Mouse (Mus musculus): ENCODE measurements around the gene Lrrc52. TPM values are rescaled to one million over a fixed set of nuclear protein-coding genes. Genes with fewer than 3 reads are reported as not detected.

Lrrc52 gene
- 1 to 10 TPM; 2.6 to 3.2 TPM for total RNA-seq (2021)
- long read RNA-seq, experiment 1, result 0 reads
- long read RNA-seq, experiment 2, partial matches to known transcripts, result 0 of 2 reads
- long read RNA-seq, experiment 2, other reads (novel, unspliced or antisense), result 0 of 2 reads

DNA sequence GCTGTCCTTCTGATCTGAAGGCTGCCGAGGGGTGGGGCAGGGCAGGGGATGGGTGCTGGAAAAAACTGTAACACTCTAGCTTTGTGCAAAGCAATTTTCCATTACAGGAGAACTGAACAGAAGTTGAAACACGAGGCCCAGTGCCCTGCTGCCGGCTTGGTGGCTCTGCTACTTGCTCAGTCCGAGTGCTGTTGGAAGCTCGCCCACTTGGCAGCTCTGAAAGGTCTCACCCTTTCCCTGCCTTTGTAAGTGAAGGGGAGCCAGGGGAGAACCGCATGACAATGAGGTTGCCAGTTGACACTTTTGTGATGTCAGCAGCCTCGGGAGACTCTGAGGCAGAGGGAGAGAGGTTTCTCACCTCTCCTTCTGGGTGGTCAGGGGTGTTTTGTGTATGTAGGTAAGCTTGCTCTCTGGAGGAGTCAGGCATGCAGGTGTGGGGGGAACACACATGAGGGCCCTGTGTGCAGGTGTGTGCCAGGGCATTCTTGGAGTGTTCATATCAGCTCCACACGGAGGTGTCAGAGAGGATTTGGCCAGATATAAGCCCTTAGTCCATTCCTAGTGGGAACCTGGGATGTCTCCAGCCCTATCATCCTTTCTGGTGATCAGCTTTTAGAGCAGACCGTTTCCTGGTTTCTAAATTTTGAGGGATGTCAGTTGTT lies at the start of gene Lrrc52:
Gene Lrrc52, minus strand, starts transcription at position 16 of the 662 bp plus-strand sequence.
- DNase-seq, result peak; percentile 88 to 91

DNA sequence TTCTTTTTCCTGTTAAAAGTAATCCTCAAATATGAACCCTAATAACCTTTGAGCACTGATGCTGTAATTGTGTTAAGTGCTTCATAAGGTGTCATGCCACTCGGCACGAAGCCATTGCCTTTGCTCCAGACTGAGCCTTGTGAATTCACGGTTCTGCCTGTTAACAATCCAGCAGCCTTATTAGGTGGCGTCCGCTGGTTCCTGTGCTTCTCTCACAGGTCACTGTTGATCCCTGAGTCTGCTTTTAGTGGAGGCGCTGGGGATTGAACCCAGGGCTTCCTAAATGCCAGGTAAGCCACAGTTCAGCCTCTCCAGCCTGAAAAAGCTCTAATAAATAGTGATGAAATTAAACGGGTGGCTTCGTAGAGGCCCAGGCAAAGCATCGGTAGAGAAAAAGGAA lies 45.0 kb upstream of the Lrrc52 start:
- DNase-seq, result peak in 1 of 2 experiments; percentile 7

DNA sequence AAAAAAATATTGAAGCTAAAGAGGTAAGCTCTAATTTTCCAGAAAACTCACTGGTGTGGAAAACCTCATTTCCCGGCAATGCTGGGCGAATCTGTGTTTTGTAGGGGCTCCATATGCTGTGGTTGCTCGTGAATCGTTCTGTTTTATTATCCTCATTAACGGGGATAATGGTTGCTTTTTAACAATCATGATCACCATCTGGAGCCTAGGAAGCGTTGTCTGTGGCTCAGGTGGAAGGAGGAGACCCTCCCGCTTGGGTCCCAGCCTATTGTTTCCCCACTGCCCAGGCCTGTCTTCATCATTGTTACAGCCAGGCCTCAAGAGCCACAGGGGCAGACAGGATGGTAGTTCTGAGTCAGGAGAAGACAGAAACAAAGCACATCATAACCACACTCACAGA lies 39.5 kb upstream of the Lrrc52 start:
- no peak for DNase-seq

DNA sequence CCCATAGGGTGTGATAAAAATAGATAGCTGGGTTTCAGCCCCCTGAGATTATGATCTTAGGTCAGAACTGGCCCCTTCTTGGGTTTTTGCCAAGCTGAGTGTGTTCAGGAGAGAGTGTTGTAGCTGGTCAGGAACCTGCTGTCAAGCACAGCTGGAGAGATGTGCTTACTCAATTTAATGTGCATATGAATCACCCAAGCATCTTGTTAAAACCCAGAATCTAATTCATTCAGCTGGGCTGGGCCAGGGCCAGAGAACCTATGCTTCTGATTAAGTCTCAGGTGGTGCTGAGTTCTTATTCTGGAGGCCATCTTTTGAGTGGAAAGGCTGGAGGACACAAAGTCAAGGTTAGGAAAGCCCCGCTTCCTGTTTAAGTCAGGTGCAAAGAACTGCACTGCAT lies 38.8 kb upstream of the Lrrc52 start:
- DNase-seq, result no peak

DNA sequence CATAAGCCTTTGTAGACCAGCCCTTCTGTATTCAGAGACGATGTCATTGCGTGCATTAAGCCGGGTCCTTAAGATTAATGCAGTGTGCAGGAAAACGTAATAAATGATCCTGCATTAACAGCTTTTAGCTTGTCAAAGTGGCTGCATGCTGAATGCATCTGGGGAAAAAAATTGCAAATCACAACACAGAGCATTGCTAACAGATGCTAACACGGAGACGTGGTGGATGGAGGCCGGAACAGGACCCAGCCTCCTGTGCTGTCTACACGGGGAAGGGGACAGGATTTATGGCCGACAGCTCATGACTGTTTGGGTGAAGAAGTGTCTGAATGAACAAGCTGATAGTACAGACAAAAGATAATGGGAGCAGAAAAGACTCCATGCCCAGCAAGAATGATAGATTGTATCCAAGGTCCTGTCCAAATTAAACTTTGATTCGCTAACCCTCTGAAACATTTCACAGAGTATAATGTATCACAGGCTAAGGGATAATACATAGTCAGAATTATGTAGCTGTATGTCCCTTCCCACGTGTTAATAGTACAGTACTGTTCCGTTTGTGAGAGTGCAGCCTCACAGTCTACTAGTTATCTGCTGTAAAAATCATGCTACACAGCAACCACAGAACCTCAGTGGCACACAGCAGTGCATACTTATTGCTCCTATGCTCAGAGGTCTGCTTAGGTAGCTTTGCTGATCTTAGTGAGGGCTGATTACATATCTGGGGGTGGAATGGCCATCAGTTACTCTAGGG lies 32.7 kb upstream of the Lrrc52 start:
- DNase-seq, result no peak

DNA sequence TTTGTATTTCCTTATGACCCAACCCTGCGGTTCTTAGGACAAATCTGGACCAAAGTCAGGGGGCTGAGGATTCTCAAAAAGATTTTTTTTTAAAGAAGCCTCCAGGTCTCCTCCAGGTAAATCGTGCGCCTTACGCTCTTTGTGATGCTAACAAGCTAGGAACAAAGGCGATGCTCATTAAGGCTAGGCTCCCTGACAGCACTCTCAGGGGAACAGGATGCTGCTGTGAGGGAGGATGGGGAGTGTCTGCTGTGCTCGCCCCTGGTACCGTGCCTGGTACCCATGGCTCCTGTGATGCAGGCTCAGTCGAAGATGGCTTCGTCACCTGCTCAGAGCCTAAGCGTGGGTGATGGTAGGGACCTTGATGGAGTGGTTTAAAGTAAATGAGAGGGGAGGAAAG lies 31.4 kb upstream of the Lrrc52 start:
- no peak for DNase-seq

DNA sequence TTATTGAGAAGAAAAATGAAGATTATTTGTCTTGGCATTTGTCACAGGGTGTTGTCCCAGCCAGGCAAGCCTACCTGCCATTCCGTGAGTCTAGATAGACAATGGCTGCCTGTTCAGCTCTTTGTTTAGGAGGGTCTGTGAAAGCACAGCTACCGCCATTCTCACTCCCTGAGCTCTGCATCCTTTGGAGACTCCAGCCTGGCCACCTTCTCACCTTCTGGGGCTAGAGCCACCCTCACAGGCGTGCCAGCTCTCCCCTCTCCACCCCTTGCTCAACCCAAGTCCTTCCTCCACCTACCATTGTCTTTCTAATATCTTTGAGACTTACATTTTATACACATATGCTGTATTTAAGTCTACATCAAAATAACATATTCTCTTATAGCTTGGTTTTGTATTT lies 31.0 kb upstream of the Lrrc52 start:
- DNase-seq, result no peak

DNA sequence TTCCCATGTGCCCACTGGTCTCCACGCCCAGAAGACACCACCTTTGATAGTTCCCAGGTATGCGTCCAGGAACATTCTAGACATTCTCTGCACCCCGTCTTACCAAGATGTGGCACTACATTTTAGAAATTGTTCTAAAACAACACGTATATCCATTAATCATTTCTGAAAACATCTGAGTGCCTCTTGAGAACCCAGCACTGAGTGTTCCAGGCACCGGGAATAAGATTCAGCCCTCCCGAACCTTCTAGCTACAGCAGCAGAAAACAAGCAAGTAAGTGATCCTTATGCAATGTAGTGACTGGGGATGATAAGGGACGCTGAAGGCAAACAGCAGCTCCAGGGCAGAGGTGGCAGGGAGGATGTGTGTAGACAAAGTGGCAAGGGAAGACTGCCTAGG lies 24.9 kb upstream of the Lrrc52 start:
- no peak for DNase-seq

DNA sequence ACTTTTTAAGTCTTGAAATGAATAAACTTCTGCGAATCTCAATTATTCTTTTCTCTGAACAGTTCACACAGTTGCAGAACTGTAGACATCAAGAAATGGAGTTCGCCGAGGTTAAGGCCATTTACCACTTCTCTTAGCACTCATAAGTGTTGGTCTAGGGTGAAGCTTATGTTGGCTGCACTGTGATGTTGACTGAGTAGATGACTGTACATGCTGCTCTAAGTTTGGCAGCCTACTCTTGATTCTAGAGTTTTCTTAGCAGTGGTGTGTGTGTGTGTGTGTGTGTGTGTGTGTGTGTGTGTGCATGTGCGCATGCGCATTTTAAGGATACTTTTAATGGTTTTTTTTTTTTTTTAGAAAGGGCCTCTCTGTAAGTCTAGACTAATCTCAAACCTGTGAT lies 21.4 kb upstream of the Lrrc52 start:
- no peak for DNase-seq

DNA sequence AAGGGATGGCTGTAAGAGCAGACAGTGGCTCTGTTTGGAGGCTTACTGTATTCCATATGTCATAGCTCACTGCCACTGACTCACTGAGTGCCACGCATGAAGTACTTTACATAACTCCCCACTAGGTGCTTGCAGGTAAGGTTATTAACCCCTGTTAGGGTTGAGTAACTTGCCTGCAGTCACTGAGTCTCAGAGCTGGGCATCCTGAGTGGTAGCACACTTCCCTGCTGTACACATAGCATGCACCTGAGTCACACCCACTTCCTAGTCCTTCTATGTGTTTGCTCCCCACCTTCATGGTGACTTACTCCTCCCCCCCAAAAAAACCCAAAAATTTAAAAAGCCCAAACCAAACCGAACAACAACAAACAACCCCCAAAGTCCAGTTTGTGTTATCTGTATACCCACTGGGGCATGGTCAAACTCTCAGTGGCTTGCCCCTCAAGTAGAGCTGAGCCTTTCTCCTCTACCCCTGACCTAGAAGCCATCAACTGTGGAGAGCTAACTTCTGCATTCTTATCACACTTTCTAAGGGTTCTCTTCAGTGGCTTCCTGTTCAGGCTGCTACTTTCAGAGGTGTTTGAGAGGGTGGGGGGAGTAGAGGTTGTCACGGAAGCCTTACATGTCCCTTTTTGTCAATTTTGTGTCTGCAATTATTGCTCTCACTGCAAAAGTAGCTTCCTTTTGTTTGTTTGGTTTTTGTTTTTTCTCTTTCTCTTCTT lies 20.5 kb upstream of the Lrrc52 start:
- DNase-seq, result no peak

DNA sequence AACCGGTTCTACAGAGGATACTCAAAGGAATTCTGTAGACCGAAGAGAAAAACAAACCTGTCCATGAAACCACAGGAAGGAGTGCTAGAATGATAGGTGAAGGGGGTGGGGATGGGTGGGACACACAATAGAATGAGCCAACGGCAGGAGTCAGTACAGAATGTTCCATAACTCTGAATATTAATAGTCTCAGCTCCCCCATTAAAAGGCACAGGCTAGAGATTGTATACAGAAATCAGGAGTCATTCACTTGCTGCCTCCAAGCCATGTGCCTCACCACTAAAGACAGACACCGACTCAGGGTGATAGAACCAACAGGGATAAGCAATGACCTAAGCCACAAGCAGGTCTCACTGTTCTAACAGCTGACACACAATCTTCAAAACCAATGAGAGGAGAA lies 16.3 kb upstream of the Lrrc52 start:
- peak in 1 of 2 experiments; percentile 27 for DNase-seq

DNA sequence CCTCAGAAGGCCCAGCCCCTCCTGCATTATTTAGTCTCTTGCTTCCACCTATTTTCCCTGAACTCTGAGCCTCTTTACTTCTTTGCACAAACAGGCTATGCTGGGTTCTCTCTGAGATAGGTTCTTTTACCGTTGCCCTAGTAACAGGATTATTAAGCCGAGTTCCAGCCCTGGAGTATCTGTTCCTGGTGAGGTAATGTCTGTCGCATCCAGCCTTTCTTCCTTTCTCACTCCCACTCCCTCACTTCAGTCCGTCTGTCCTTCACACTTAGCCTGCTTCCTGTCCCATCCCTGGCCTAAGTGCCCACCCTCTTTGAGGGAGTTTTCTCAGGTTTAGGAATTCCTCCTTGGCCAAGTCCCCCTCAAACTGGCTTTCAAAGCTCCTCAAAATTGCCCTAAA lies 7.0 kb upstream of the Lrrc52 start:
- DNase-seq, result no peak

DNA sequence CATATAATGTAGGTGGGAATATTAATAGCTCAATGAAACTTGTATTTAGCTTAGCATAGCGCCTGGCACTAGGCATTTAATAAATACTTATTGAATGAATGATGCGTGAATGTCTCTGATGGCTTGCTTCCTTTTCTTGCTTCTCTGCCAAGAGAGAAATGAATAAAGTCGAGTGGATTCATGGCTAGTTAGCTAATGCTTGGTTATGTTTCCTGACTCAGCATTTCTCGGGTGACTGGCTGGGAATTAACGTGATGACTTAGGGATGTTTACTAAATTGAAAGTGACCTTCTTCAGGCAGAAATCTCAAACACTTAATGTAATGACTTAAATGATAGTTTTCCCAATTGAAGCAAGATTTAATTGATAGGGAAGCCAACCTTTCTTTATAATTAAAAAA lies 1.3 kb upstream of the Lrrc52 start:
- no peak for DNase-seq

DNA sequence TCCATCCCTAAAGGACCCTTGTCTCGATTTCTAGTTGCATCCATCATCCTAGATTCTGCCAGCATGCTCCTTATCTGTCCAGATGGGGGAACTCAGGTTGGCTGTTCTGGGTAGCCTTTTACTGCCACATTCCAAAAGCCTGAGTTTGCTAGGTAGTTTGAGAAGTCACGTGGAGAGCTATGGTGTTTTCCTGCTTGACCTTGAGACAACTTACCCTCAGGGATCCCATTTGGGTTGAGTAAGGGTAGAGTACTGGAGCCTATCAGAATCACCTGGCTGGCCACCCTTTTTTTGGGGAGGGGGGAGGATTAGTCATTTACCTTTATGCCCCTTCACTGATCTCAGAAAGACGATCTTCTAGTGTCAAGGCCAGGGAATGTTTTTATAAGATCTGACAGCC lies 9.3 kb downstream of the Lrrc52 start:
- DNase-seq, result no peak

DNA sequence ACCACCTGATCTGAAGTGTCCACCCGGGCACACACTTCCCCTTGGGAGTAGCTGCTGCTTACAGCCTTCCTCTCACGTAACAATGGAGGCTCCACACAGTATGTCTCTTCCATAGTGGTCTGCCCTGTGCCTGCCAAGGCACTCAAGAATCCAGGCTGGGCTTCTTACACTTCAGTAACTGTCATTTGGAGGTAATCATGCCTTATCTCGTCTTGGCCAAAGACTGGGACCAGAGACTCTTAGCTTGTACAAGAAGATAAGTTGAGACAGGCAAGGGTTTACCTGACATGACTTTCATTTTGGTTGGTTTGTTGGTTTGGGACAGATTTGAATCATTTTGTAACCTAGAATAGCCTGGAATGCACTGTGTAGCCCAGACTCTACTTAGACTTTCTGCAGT lies 13.5 kb downstream of the Lrrc52 start:
- no peak for DNase-seq

DNA sequence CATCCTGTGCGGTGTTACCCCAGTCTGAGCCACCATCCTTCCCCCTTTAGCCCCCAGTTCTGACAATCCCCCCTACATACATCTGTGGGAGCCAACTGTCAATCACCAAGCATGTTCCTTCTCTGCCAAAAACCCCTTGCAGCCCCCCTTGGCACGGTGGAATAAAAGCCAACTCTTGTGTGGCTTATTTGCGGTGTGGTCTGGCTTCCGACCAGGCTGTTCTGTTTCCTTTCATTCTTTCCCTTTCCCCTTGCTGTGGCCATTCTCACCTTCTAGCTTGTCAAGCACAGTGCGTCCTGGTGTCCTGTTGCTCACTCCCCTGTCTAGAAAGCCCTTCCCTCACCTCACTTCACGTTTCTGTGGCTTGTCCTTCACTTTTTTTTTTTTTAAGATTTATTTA lies 14.1 kb downstream of the Lrrc52 start:
- no peak for DNase-seq

DNA sequence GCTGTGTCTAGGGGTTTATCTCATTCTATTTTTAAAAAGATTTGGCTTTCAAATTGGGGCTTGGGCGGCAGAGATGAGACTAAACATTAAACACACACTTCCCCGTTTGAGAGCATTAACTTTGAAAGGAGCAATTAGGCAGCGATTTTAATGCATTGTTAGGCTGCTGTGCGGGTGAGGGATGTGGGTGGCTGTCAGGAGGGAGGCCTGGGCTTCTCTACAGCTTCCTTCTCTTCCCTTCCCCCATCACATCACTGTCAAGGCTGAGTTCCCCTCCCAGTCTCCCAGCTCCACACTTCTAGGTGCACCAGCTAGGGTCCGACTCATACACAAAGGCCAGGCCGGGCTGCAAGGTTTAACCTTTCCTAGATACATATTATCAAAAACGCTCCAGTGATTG lies 18.0 kb downstream of the Lrrc52 start:
- no peak for DNase-seq

DNA sequence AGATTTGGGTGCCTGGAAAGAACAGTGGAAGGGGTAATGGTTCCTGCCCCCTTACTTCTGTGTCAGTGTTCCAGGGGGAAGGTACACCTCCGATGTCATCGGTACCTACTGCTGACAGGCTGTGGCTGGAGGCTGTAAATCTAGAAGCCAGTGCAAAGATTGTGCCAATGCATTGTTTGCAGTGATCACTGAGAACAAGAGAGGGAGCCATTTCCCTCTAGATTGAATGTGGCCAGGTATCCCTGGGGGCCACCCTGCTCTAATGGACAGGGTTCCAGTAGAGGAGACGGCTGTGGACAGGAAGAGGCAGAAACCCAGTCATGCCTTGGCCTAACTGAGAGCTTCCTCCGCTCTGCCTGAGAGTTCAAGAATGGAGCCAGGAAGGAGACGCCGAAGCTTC lies 18.5 kb downstream of the Lrrc52 start:
- DNase-seq, result peak; percentile 15 to 22

DNA sequence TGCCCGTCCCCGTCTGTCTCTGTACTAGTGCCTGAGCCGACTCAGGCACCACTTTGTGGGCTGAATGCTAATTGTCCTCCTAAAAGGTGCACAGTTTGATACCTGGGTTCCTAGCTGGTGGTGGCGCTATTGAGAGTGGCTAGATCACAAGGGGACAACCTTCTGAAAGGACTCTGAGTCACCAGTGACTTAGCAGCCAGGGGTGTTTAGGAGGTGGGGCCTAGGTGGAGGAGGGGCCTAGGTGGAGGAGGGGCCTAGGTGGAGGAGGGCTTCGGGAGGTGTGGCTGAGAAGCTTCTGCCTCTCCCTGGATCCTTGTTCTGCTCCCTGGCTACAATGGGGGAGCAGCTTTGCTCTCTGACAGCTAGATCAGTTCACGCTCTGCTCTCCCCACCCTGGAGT lies 20.1 kb downstream of the Lrrc52 start:
- DNase-seq, result no peak

DNA sequence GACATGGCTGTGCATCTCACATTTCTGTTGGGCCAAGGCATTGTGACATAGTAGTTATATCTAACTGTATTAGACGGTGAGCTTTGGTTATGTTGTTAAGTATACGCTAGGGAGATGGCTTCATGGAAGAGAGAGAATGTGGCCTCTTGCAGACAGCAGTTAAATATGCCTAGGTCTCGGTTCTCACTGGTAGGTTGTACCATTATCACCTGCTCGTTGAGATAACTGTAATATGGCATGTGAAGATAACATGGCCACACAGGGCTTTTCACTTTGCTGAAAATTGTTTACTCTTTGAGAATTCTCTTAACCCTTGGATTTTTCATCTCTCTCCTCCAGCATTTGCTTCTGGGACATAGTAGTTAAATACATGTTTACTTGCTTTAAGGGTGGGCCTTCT lies 21.4 kb downstream of the Lrrc52 start:
- no peak for DNase-seq

DNA sequence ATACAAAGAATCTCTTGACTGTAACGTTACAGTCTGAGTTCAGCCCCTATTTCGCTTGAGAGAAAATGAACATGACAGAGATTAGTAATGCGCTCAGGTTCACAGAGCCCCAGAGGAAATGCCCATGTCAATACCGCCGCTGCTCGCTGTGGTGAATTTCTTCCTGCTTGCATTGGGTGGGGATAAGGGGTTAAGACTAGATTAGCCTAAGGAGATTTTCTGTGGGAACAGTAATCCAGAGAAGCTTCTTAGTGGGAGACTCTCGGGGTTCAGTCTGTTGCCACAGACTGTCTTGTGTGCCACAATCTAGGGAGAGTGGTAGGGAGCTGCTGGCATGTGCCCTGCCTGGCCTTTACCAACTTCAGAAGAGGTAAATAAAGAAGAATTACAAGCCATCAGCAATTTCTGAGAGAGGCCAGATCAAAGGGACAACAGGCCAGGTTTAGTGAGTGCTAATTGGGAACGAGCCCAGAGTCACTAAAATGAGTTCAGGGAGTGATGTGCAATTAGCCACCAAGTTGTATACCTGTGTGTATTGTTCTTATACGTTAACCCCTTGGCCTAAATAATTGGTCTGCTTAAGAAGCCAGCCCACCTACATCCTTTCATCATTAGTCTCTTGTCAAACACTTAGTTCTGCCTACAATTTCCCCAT lies 28.2 kb downstream of the Lrrc52 start:
- DNase-seq, result no peak

DNA sequence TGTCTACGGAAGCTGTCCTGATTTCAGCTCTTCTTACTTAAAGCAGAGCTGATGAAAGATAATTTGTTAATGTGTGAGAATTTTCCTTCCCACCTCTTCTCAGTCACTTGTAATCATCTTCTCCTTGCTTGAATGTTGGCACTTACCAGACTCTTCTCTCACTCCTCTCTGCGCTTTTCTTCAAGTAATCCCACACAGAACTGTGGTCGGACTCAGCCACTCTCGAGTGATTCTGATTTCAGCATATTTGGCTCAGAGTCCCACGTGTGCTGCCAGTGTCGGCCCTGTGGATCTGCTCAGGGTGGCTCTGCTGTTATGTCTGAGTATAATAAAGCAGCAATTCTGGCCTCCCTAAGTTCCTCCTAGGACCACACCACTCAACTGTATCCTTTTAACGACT lies 29.5 kb downstream of the Lrrc52 start:
- no peak for DNase-seq
